Mouse (Mus musculus): Measurements from ENCODE around the gene Kcnh6.

The Kcnh6 gene

DNA sequence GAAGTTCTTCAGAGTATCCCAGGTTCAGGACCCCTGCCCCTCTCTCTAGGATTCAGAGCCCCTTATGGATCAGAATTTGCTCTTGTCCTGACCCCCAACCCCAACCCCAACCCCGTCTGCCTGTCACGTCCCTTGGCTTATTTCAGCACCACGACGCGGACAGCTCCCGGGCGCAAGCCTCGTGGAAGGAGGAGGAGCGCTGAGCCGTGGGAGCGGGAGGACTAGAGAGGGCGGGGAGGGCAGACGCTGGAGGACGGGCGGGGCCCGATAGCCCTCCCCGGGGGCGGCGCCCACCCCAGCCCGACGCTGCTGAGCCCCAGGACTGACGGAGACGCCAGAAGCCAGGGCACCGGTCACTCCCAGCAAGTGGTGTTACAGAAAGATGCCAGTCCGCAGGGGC lies at the start of gene Kcnh6:
Gene Kcnh6, plus strand, starts transcription at position 304 of the 400 bp plus-strand sequence.
- peak; percentile 86 for DNase-seq

DNA sequence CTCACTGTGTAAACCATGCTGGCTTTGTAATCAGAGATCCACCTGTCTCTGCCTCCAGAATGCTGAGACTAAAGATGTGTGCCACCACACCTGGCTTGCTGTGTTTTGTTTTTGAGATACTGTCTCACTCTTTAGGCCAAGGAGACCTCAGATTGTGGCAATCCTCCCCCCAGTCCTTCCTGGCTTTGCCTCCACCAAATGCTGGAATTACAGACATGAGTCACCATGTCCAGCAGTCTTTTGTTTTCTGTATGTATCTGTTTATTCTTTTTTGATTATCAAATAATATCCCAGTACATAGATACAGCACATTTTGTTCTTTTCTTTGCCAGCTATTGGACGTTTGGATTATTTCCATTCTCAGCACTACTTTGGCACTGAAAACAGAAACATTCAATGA lies 49.4 kb upstream of the Kcnh6 start:
- DNase-seq = no peak

DNA sequence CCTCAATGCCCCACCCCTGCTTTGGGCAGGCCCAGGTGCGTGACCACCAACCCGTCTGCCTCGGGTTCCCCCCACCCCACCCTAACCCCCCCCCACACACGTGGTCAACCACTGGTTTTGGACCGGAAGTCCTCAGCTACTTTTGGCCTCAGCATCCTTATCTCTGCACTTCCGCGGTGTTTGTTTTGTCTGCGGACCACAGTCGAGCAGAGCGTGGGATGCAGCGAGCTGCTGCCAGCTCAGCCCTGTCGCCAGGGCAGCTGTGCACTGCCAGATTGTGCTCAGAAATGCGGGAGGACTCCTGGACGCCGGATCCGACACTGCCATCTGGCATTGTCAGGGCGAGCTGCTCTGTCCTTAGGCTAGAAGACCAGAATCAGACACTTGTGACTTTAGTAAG lies 48.6 kb upstream of the Kcnh6 start:
- DNase-seq = no peak

DNA sequence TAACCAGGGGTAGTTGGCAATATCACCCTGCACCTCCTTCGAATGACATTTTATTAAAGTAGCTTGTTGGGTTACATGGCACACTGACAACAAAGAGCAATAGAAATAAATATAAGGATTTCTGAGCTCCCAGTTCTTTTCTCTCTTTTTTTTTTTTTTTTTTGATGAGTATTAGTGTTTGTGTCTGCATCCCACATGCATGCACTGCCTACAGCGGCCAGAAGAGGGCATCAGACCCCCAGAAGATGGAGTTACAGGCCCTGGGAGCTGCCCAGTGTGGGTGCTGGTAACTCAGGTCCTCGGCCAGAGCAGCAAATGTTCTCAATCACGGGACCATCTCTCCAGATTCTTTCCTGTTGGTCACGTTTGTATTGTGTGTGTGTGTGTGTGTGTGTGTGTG lies 43.2 kb upstream of the Kcnh6 start:
- DNase-seq = no peak

DNA sequence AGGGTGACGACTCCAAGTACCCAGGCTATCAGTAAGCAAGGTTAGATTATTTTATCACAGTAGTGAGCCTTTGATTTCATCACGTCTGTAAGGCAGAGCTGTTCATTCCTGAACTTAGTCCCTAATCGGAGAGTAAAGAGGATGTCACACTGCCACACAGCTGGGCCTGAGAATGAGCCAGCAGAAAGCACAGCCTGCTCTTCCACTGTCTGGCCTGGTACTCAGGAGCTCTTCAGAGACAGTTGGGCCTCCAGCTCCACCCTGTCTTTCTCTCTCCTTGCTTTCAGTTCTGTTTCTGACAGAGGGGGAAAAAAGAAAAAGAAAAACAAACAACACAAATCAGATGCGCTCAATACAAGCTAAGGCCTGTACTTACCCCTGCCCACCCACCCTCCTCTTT lies 41.6 kb upstream of the Kcnh6 start:
- DNase-seq = no peak

DNA sequence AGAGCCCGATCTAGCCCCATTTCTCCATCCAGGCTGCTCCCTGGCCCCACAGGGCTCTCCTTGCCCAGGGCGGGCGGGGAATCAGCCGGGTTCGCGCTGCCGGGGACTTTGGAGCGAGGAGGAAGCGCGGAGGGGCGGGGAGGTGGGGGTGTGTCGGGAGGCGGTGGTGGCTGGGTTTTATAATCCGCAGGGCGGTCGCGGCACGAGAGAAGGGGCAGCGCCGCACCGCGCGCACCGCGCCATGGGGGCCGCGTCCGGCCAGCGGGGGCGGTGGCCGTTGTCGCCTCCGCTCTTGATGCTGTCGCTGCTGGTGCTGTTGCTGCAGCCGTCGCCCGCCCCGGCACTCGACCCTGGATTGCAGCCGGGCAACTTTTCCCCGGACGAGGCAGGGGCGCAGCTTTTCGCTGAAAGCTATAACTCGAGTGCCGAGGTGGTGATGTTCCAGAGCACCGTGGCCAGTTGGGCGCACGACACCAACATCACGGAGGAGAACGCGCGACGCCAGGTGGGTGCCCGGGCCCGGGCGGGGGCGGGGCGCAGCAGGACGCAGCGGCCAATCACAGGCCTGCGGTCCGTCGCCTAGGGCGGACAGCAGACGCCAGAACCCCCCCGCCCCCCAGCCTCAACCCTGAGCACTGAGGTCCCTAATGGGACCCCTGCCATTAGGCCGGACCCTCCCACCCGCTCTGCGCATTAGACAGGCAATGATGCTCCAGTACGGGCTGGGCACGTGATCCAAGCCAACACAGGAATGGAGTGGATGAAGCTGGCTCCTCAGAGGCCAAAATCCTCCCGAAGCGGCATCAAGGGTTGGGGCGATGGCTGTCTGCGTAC lies 40.0 kb upstream of the Kcnh6 start, which contains the start of gene Ace:
Gene Ace, plus strand, starts transcription at position 205 of the 834 bp plus-strand sequence.
- DNase-seq = peak; percentile 57

DNA sequence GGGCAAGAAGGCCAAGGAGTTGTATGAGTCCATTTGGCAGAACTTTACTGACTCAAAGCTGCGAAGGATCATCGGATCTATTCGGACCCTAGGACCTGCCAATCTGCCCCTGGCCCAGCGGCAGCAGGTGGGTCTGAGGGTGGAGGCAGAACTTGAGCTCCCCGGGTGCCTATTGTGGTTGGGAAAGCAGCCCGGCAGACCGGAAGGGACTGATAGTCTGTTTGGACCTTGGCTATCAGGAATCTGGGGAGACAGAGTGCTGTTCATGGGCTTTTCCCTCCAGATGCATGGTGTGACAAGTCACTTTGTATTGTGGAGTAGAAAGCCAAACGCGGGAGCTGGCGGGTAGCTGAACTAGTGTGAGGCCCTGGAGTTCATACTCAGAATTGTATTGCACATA lies 39.0 kb upstream of the Kcnh6 start:
- DNase-seq = no peak

DNA sequence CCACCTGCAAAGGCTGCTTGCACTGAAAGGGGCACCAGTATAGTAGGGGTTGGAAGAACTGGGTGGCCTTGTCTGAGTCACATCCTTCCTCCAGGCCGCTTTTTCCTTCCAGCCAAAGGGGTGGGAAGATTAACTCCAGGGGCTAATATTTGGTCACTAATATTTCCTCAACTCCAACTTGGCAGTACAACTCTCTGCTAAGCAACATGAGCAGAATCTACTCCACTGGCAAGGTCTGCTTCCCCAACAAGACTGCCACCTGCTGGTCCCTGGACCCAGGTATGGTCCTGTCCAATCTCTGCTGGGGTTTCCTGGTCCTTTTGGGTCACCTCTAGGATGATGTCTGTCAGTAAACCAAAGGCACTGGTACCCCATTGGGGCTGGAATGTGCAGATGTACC lies 38.4 kb upstream of the Kcnh6 start:
- no peak for DNase-seq

DNA sequence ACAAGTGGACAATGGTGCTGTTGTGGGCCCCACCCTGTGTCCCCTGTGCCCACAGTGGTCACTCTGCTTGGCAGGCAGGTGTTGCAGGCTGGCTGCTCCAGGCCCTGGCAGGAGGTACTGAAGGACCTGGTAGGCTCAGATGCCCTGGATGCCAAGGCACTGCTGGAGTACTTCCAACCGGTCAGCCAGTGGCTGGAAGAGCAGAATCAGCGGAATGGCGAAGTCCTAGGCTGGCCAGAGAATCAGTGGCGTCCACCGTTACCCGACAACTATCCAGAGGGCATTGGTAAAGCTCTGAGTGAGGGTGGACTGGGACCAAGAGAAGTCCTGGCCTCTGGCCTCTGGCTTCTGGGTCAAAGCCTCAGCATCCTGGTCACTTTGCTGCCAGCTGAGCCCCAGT lies 33.3 kb upstream of the Kcnh6 start:
- DNase-seq = no peak

DNA sequence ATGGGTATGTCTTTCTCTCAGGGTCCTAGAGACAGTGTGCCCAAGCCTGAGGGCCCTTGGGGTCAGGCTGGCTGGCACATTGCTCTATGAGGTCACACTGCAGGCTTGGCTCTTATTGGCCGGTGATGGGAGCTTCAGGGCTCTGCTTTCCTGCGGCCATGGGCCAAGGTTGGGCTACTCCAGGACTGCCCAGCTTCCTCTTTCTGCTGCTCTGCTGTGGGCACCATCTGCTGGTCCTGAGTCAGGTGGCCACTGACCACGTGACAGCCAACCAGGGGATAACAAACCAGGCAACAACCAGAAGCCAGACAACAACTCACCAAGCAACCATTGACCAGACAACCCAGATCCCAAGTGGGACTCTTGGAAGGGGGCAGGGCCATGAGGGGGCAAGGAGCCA lies 32.9 kb upstream of the Kcnh6 start:
- no peak for DNase-seq

DNA sequence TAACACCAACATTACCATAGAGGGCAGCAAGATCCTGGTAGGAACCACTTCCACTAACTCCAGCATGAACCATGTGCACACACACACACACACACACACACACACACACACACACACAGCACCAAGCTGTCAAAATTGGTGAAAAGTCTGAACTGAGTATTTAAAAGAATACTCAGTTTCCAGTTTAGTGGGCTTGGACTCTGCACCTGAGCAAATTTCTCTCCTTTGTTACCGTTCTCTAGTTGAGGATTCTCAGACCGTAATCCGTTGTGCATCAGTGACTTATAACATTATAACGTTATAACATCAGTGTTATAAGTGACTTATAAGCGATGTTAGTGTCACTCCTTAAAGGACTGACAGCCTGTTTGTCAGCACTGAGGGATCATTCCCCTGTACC lies 32.3 kb upstream of the Kcnh6 start:
- DNase-seq = no peak

DNA sequence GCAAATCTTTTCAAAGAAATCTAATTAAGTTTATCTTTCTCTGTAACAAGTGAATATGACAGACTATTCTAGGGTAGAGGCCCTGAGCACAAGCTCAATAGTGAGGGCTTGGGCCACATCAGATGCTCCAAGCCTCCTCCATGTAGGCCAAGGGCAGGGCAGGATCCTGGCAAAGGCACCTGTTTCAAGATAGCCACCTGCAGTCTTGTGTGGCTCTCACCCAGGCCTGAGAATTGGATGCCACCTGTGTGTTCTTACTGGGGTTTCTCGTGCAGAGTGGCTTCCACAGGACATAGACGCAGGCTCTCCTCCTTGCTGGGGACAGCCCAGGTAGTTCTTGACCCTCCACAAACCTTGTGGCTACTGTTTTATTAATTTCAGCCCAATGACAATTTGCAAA lies 29.7 kb upstream of the Kcnh6 start:
- no peak for DNase-seq

DNA sequence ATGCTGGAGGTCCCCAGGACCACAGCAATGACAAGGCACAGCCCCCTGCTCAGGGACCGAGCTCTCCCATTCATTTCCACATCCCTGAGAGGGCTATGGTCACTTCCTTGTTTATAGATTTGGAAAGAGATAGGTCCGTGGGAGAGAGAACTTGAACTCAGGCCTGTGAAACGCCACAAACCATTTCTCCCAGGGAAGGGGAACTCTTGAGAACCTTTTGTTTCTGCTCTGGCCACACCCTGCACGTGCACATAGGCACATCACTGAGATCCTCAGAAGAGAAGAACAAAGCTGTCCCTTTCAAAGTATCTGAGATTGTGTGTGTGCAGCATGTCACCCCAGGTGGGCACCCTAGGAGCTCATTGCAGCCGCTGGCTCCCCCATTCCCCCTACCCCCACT lies 29.3 kb upstream of the Kcnh6 start:
- DNase-seq = no peak

DNA sequence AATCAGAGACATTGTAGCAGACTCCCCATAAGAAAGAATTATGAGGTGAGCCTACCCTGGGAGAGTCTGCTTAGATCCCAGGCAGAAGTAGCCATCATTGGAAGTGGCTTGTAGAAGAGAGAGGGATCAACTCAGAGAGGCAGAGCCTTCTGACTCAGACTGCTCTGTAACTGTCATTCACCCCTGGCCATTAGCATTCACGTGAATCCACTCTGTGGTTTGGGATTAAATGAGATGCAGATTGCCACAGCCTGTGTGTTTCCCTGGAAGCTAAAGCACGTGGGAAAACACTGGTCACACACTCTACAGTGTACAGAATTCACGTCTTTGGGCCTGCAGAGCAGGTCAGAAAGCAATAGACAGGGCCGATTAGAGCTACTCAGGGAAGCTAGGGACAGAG lies 23.5 kb upstream of the Kcnh6 start:
- DNase-seq = no peak

DNA sequence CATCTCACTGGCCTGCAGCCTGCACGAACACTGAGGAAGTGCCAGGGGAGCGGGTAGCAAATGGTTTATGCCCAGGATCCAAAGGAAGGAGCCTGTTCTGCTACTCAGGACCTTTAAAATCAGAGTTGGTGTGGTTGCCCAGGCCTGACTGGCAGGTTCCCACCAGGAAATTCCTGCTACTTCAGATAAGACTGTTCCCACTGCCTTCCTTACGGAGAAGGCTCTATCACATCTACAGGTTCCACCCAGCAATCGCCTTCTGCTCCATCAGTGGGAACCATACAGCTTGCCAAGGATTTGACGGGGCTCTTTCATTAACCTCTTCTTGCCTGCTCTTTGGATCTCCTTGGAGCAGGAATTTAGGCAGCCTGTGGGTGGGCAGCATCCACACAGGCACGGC lies 20.5 kb upstream of the Kcnh6 start:
- no peak for DNase-seq

DNA sequence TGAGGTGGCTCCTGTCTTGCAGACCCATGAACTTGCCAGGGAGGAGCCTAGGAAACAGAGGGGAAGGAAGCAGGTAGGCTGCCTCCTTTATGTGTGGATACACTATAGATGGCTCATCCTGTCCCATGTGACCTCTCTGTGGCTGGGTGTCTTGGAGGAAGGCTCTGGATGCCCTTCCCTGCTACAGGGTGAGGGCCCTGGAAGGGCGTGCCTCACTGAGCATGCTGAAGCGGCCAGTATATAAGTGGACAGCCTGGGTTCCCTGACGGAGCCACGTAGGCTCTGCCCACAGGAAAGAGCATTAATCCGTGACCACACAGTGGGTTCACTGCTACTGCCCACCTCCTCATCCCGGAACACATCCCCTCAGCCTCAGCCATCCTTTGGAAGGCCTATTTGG lies 18.5 kb upstream of the Kcnh6 start:
- no peak for DNase-seq

DNA sequence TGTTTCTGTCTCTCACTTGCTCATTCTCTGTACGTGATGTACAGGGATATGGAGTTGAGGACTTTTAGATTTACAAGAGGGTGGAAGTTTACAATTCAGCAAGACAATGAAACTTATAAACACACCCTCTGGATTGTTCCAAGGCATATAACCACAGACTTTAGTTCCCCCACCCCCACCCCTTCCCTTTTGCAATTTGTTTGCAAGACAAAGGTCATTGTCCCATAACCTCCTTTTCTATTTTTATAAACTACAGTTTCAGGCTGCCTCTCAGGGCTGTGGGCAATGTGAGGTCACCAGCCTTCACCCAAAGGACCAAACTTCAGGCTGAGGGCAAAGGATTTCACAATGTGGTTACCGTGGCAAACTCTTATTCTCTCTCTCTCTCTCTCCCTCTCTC lies 17.7 kb upstream of the Kcnh6 start:
- DNase-seq = no peak

DNA sequence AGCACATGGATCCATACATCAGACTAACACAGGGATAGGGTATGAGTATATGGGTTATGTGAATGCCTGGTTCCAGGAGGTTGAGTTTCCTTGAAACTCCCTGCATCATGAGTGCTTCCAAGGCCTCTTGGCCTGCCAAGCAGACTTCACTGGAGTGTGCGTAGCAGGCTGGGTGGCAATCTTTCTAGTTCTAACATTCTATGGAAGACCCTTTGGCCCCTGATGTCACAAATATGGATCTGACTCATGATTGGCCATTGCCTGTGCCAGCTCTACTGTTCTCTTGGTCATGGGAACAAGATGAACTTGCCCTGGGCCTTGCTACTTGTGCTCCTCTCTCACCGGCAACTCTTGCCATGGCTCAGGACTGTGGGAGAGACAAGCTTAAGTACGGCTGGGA lies 13.5 kb upstream of the Kcnh6 start, which contains the start of gene Ace3:
Gene Ace3, plus strand, starts transcription at position 301 of the 400 bp plus-strand sequence.
- no peak for DNase-seq

DNA sequence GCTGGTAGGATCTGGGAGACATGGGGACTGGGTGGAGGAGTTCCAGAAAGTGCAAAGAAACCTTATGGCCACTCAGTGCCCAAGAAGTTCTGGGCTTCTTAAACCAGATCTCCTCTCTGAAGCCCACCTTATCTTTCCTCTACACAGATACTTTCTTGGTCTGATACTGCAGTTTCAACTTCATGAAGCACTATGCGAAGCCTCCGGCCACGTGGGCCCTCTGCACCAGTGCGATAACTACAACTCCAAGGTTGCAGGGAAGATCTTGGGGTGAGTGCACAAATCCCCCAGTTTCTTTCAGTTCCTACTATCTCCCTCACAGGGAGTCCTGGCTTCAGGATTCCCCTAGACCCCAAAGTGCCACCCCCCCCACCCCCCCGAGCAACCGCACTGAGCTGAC lies 7.9 kb upstream of the Kcnh6 start:
- no peak for DNase-seq

DNA sequence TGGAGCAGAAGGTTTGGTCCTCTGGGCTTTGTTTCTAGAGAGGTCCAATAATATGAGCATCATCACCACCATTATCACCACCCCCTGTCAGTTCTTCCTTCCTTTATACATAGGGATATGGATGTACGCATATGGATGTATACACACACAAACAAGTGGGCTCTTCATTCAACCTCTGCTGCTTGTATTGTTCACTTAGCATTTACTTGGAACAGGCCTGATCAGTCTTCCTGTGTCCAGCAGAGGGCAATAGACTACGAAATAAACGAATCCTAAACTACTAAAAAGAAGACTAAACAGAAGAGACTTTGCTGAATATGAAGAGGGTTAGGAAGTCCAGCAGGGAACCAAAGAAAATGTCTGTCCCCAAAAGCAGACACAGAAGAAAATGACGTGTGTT lies 6.2 kb upstream of the Kcnh6 start:
- peak; percentile 32 for DNase-seq

DNA sequence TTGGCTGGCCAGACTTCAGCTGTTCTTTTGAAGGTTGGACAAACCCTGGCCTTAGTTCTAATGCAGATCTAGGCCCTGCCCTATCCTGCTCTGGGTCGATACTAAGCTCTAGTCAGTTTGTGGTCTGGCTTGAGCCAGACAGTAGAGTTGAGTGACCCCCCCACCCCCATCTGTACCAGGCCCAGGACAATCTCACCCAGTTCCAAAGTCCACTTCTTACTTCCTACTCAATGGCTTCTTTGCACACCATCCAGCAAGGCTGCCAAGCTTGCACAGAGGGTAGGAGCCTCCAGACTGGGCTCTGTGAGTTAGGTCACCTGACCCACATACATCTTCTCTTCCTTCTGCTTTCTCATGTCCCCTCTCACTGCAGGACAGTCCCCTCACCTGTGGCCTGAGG lies 3.3 kb upstream of the Kcnh6 start:
- DNase-seq = no peak

DNA sequence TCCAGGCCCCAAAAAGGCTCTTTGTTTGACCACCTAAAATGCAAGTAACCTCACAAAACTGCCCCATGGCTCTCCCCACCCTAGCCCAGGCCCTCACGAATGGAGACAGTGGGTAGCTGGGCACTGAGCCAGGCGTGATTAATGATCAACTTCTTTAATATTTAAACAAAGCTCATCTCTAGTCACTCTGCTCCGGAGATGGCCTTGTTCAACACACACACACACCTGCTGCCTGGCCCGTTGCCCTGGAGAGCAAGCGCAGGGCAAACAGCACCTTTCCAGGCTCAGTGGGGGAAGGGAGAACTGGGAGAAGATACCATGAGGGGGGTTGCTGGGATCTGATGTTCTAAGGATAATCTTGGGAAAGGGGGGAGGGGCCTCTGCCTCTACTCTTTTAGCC lies 2.0 kb upstream of the Kcnh6 start:
- no peak for DNase-seq

DNA sequence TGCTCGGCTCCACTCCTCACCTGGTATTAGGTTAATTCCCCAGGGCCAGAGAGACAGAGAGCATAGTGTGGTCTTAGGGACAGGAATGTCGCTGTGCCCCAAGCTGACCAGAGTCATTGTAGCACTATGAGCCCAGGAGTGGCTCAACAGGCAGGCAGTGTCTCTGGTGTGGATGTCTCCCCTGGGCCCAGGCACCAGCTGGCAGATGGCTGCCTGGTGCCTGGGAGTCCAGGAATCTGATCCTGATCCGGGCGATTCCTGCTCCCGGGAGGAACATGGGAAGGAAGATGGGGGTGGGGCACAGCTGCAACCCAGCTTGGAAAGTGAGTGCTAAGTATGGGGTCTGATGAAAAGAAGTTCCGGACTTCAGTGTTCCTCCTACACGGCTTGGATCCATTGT lies 4.8 kb downstream of the Kcnh6 start:
- peak; percentile 24 for DNase-seq

DNA sequence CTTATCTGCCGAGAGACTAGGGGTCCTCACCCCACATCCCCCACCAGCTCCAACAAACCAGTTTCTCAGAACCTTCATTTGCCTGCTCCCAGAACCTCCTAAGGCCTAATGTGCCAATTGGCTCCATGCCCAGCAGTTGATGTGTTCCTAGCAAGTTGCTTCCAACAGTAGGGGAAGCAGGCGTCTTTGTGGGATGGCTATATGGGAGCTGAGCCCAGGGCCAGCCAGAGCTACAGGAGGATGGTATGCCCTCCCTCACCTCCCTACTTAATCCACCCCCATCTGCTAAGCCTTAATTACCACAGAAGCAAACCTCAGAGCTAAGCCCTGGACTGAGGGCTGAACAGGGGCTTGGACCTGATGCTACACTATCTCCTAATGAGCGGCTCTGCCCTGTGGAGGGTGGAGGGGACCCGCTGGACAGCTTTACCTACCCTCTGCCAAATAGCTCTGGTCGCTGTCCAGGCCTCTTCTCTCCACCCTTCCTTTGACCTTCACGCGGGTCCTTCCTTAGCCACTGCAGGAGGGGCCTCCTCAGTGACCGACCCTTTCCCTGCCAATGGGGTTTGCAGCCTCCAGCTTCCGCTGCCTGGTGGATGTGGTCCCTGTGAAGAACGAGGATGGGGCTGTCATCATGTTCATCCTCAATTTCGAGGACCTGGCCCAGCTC lies 5.8 kb downstream of the Kcnh6 start:
- DNase-seq = no peak

DNA sequence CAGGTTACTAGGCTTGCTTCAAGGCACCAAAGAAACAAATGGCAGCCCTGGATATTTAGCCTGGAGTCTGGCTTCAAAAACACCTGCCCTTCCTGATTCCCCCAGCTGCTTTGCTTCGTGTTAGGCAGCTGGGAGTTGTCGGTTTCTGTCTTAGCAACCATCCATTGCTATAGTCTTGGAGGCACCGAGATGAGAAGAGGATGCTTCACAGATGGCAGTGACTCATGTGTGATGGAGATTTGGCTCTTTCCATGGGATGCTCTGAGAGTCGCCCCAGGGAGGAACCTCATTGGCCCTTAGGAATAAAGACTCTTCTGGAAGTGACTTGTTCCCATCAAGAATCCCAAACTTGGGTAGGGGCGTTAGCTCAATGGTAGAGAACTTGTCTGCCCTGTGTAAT lies 8.5 kb downstream of the Kcnh6 start:
- DNase-seq = no peak

Data from embryo, embryonic 11 days (tissue).